Mouse (Mus musculus) neural tube, embryonic 15.5 days (tissue): ENCODE data around the gene Vapa. TPM values are rescaled to one million over a fixed set of nuclear protein-coding genes. Genes with fewer than 3 reads are reported as not detected.
"Not testable (repeated sequence)": the region's sequence is repeated elsewhere in the genome, so short reads cannot be mapped to it uniquely, and the experiment has no call there.

Experiments used
- ATAC-seq: fragments of 200-750 bp; cut with Nextera tagmentation; 2 replicates; pipeline ENCODE4 v1.8.0; 2017; ENCODE audit warnings: mild to moderate bottlenecking, moderate TSS enrichment, moderate library complexity; ENCODE audit not compliant: low FRiP score
- H3K27ac ChIP-seq: fragments of 300-500 bp; sonication (generic); replicated peaks from 2 replicates; pipeline ENCODE4 v1.5.1; 2015; ENCODE audit warnings: mild to moderate bottlenecking, inconsistent platforms
- H3K27me3 ChIP-seq: fragments of 300-500 bp; sonication (generic); replicated peaks from 2 replicates; pipeline ENCODE4 v1.6.1; 2015; ENCODE audit warnings: inconsistent platforms
- H3K36me3 ChIP-seq: fragments of 300-500 bp; sonication (generic); 2 replicates; pipeline ENCODE4 v1.6.1; 2015; ENCODE audit warnings: inconsistent platforms
- H3K4me1 ChIP-seq: fragments of 300-500 bp; sonication (generic); 2 replicates; pipeline ENCODE4 v1.6.1; 2015; ENCODE audit warnings: inconsistent platforms
- H3K4me2 ChIP-seq: fragments of 300-500 bp; sonication (generic); 2 replicates; pipeline ENCODE4 v1.6.1; 2015; ENCODE audit warnings: inconsistent platforms, mild to moderate bottlenecking, moderate library complexity
- H3K4me3 ChIP-seq: fragments of 300-500 bp; sonication (generic); replicated peaks from 2 replicates; pipeline ENCODE4 v1.5.1; 2015; ENCODE audit warnings: mild to moderate bottlenecking, inconsistent platforms
- H3K9ac ChIP-seq: fragments of 300-500 bp; sonication (generic); replicated peaks from 2 replicates; pipeline ENCODE4 v1.6.1; 2015; ENCODE audit warnings: mild to moderate bottlenecking, inconsistent platforms
- H3K9me3 ChIP-seq: fragments of 300-500 bp; sonication (generic); replicated peaks from 2 replicates; pipeline ENCODE4 v1.6.1; 2016; ENCODE audit warnings: inconsistent platforms
- WGBS: fragments of 180-500 bp; shearing (Covaris S2); methylation state at CpG from one replicate; pipeline ENCODE4 v1.1.7; 2015; ENCODE audit warnings: mixed read lengths; 5-methylcytosine and 5-hydroxymethylcytosine counted together
- polyA plus RNA-seq: library from polyadenylated mRNA; unstranded; fragments of >200 nt; fragmentation: Nextera tagmentation; extraction: Ambion mirVana; gene quantifications from 2 replicates; pipeline ENCODE4 v1.2.1, GENCODE M21; 2015

Vapa gene
- polyA plus RNA-seq, 1 experiment from 2014 or later, result 299 TPM

DNA sequence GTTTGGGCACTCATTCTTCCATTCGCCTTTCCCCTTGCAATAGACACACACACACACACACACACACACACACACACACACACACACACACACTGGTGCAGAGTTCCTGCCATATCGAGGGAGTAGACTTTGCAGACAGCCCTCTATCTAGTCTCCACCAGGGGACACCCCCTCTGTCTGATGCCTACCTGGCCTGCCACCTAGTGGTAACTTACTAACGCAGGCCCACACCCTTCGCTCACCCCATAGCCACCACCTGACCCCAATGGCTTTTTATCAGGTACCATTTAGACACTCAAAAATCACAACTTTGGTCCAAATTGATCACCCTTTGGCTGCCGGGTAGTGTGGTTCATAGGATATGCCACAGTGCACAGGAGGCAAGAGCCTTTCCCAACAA, 54.1 kb downstream of the Vapa start:
- no peak overlapping the region for H3K4me3 ChIP-seq
- no peaks in the 10 kb centered on the region; the same call in 1 of the 2 replicates for H3K27me3 ChIP-seq
- no peaks in the 10 kb centered on the region for H3K9me3 ChIP-seq
- H3K36me3 ChIP-seq, result no peaks in the 10 kb centered on the region
- ATAC-seq, result no peak
- no peaks in the 10 kb centered on the region for H3K4me1 ChIP-seq
- 53% methylated on average over 5 of the region's 5 CpGs for WGBS
- no peak overlapping the region for H3K9ac ChIP-seq
- H3K27ac ChIP-seq, result no peak overlapping the region
- no peak overlapping the region for H3K4me2 ChIP-seq

DNA sequence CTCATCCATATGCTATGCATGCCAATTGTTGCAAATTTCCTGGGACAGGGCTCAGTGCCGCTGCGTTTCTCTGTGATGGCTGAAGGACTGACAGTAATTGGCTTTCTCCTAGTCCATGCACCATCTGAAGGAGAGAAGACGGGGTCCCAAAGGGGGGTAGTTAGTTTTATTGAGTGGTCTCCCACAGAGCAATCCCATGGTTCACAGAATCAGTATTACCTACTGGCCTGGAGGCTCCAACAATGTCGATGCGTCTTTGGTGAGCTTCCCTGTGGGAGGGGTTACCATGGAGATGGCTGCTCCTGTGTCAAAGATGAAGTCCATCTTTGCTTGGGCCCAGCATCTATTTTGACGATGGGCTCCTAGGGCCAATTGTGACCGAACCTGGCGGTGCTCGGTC, 54.6 kb downstream of the Vapa start:
- Histone ChIP-seq H3K27ac (no peak overlapping the region), H3K27me3 (no peaks in the 10 kb centered on the region), H3K4me2 (peak overlapping the region; percentile 24), H3K4me3 (no peak overlapping the region), H3K9me3 (no peaks in the 10 kb centered on the region), H3K36me3 (no peaks in the 10 kb centered on the region), H3K9ac (no peak overlapping the region), H3K4me1 (no peaks in the 10 kb centered on the region)
- WGBS, result 42% methylated on average over 9 of the region's 9 CpGs
- ATAC-seq, result peak; percentile 33

DNA sequence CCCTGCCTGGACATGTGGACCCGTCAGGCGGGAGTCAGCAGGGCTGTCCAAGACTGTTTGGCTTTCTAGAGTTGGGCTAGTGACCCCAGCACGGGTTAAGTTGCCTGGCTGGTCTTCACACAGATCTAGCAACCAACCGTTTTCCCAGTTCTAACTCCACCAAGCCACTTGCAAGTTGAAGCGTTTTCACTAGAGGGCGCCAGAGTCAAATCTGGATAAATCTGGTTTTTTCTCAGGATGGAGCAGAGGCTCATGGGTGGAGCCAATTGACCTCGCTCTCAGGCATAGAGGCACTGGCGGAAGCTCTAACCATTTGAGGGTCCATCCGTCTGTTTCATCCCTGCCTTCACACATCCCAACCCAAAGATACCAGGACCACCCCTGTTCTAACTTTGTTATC, 55.1 kb downstream of the Vapa start:
- Histone ChIP-seq H3K36me3 (no peaks in the 10 kb centered on the region), H3K4me1 (no peaks in the 10 kb centered on the region), H3K4me3 (no peak overlapping the region), H3K27ac (no peak overlapping the region), H3K27me3 (no peaks in the 10 kb centered on the region), H3K9me3 (no peaks in the 10 kb centered on the region), H3K9ac (no peak overlapping the region), H3K4me2 (peak overlapping the region; percentile 24)
- 48% methylated on average over 9 of the region's 9 CpGs for WGBS
- 0 out of 2 replicates have a peak, but pooled peaks have one; percentile 47 for ATAC-seq

DNA sequence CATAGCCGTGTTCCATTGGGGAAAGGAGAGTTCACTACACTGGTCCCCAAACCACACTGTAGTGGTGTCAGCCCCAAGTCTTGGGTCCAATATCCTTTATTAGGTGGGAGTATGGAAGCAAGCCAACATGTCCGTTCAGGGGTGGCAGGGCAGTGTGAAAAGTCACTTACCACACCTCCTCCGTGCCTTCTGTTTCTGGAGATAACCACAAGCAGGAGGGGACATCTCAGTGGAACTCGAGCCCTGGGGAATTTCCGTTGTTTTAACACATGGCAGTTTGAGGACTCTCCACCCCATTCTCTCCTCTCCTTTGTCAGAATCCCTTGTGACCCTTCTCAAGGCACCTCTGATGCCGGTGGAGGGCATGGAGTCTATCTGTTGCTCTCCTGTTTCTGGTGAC, 56.1 kb downstream of the Vapa start:
- Histone ChIP-seq H3K36me3 (no peaks in the 10 kb centered on the region), H3K9me3 (no peaks in the 10 kb centered on the region), H3K4me1 (no peaks in the 10 kb centered on the region), H3K4me2 (no peak overlapping the region), H3K27ac (no peak overlapping the region), H3K9ac (no peak overlapping the region), H3K4me3 (no peak overlapping the region), H3K27me3 (no peaks in the 10 kb centered on the region)
- 85% methylated on average over 6 of the region's 6 CpGs for WGBS
- ATAC-seq, result no peak

DNA sequence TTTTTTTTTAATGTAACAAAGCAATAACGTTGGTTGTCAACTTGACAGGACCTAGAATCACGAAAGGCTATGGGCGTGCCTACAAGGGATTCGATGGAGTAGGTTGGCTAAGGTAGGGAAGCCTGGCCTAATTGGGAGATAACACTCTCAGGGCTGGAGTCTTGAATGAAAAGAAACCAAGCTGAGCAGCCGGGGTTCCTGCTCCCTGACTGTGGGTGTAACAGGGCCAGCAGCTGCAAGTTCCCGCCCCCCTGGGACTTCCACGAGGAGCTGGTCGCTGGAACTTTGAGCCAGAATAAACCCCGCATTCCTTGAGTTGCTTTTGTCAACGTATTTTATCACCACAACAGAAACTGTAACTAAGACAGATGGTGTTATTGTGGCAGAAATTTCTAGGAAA, 56.6 kb downstream of the Vapa start:
- H3K9me3 ChIP-seq, result no peaks in the 10 kb centered on the region
- ATAC-seq, result no peak
- H3K27ac ChIP-seq, result no peak overlapping the region
- H3K27me3 ChIP-seq, result no peaks in the 10 kb centered on the region
- H3K9ac ChIP-seq, result no peak overlapping the region
- H3K36me3 ChIP-seq, result no peaks in the 10 kb centered on the region
- H3K4me2 ChIP-seq, result no peak overlapping the region
- H3K4me3 ChIP-seq, result no peak overlapping the region
- 72% methylated on average over 10 of the region's 10 CpGs for WGBS
- no peaks in the 10 kb centered on the region for H3K4me1 ChIP-seq

DNA sequence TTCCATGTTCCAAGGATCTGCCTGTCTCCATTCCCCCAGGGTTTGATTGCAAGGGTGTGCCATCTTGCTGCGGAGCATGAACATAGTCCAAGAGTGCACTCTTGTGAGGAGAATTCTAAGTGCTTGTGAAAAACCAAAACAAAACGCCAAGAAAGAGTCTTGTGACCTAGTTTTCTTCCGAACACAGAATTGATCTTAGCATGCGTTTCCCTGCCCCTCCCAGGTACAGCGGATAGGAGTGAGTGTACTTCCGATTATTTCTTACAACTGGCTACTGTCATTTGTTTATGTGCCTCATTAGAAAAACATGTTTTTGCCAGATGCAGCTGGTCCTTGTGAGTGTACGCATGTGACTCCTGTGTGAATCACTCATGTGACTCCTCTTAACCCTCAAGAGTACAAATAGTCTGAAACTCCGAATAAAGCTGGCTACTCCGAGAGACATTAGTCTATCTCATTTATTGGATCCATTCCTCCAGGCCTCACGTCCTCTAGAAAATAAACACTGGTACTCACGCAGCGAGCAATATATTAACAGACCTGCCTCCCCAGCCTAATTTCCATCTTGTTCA, 60.8 kb downstream of the Vapa start:
- H3K4me3 ChIP-seq, result no peak overlapping the region
- 81% methylated on average over 12 of the region's 12 CpGs for WGBS
- no peak overlapping the region for H3K27ac ChIP-seq
- no peak overlapping the region for H3K9ac ChIP-seq
- ATAC-seq, result no peak
- H3K36me3 ChIP-seq, result no peaks in the 10 kb centered on the region
- no peaks in the 10 kb centered on the region for H3K9me3 ChIP-seq
- H3K4me1 ChIP-seq, result no peaks in the 10 kb centered on the region
- H3K27me3 ChIP-seq, result no peaks in the 10 kb centered on the region
- H3K4me2 ChIP-seq, result no peak overlapping the region

DNA sequence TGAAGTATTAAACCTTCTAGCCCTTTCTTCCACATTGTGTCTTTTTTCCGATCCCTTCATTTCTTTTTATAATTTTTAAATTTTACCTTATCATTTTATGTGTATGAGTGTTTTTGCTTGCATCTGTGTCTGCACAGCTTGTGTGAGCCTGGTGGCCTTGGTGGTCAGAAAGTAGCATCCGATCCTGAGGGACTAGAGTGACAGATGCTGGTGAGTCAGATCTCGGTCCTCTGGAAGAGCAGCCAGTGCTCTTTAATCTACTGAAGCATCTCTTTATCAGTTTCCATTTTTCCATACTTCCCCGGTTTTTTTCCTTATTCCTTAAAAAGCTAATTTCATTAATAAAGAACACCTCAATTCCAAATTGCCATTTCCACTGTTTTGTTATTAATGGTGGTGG, 63.0 kb downstream of the Vapa start:
- Histone ChIP-seq H3K4me1 (no peaks in the 10 kb centered on the region), H3K27me3 (no peaks in the 10 kb centered on the region), H3K4me2 (no peak overlapping the region), H3K36me3 (no peaks in the 10 kb centered on the region), H3K27ac (no peak overlapping the region), H3K4me3 (no peak overlapping the region), H3K9ac (no peak overlapping the region), H3K9me3 (no peaks in the 10 kb centered on the region)
- ATAC-seq, result no peak
- WGBS, result 87% methylated on average over 4 of the region's 4 CpGs

DNA sequence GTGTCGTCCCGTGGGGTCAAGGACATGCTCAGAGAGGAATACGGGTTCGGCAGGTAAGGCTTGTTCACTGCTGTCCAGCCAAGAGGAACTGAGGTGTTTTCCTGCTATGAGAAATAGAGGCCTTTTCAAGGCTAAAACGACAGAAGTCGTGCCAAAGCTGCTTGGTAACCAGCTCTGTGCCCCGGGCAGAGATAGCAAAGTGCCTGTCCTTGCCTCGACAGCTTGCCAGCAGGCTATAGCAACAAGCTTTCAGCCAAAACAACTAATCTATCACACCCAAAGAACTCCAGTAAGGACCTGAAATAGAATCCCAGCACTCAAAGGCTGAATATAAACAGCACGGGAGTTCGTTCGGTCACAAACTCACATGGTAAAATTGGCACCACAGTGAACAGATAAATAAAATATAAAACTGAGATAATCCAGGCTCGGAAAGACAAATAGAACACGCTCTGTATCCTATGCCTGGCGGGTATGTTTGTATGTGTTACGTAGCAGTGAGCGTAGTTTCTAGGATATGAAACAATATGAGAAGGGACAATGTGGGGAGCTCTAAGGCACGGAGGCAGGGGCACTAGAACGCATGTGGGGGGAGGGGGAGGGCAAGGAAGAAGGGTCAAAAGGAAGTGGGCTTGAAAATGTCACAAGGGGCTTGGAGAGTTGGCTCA, 64.5 kb downstream of the Vapa start:
- H3K36me3 ChIP-seq, result no peaks in the 10 kb centered on the region
- H3K4me3 ChIP-seq, result no peak overlapping the region
- WGBS, result 72% methylated on average over 18 of the region's 18 CpGs

DNA sequence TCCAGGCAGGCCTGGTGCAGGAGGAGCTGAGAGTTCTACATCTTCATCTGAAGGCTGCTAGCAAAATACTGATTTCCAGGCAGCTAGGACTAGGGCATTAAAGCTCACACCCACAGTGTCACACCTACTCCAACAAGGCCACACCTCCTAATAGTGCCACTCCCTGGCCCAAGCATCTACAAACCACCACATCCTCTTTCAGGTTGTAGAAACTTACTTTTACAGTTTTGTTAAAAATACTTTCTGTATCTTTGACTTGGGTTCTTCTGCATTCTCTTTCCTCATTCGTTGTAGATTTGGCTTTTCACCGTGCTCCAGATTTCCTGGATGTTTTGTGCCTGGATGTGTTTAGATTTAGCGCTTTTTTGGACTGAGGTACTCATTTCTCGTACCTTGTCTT, 67.1 kb downstream of the Vapa start:
- not testable (repeated sequence) for ATAC-seq, H3K36me3 ChIP-seq, H3K4me2 ChIP-seq, H3K4me1 ChIP-seq, H3K27me3 ChIP-seq, H3K9me3 ChIP-seq, H3K9ac ChIP-seq, H3K27ac ChIP-seq, H3K4me3 ChIP-seq
- WGBS, result 90% methylated on average over 4 of the region's 4 CpGs

More for the DNA sequence above, 64.5 kb downstream of the Vapa start:
- H3K9me3 ChIP-seq, result no peaks in the 10 kb centered on the region
- no peak overlapping the region for H3K27ac ChIP-seq
- no peak for ATAC-seq
- no peaks in the 10 kb centered on the region for H3K27me3 ChIP-seq
- H3K4me2 ChIP-seq, result no peak overlapping the region
- no peak overlapping the region for H3K9ac ChIP-seq
- no peaks in the 10 kb centered on the region for H3K4me1 ChIP-seq

DNA sequence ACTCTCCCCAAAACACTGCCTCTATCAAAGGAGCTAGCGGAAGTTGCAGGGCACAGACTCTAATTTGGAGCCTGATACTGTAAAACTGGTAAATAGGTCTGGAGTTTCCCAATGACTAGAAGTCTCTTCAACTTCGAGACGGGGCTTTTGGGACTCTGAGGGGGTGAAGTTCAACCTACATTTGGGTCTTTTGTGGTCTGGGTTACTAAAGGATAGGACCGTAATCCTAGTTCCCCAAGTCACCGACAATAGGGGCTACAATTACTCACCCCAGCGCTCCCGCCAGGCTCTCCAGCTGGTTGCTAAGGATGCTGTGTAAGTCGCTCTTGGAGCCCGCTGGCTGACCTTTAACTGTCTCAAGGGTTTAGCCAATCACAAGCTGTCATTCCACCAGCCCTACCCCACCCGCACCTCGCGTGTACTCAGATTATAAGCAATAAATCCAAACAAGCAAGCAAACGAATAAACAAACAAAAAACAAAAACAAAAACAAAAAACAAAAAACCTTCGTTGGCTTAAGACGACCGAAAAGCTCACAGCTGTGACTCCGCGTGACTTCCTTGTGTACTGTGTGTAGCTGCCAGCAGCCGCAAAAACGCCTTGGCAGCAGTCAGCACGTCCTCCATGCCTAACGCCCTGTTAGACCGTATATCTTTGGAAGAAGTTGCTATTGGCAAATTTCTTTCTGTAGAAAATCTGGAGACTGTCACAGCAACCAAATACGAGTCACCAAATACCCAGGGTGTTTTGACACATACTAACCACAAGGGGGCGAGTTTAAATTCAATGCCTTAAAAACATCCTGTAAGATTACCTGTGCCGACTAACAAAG, 72.7 kb downstream of the Vapa start, which contains the start of gene Tmem232:
Gene Tmem232 (minus strand): TSS at position 342 of the 832 bp plus-strand sequence.
- peak; percentile 86 for ATAC-seq
- H3K9me3 ChIP-seq, result no peaks in the 10 kb centered on the region
- peak within 1 kb of the TSS; percentile 41; the same call in 1 of the 2 replicates for H3K27ac ChIP-seq
- H3K4me1 ChIP-seq, result peaks cover 5% of the 10 kb centered on the region
- H3K4me2 ChIP-seq, result peak within 1 kb of the TSS; percentile 64
- H3K36me3 ChIP-seq, result no peaks in the 10 kb centered on the region
- peak within 1 kb of the TSS; percentile 44 for H3K9ac ChIP-seq
- WGBS, result 14% methylated on average over 26 of the region's 26 CpGs
- peak within 1 kb of the TSS; percentile 38 for H3K4me3 ChIP-seq
- H3K27me3 ChIP-seq, result no peaks in the 10 kb centered on the region

DNA sequence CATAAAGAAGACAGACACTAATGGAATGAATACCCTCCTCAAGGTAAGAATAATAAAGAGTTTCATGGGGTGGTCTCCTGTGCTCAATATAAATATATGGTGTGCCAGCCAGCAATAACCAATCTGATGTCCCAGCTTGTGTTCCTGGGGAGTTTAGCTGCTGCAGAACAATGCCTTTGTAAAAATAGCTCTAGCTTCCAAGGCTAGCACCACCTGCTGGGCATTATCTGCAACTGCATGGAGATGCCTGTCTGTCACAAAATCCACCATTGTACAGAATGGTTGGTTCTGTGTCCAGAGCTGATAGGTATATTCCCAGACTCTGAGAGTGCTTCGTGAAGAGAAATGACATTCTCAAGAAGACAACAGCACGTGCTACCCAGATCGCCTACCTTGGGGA, 77.2 kb downstream of the Vapa start:
- no peaks in the 10 kb centered on the region for H3K9me3 ChIP-seq
- no peaks in the 10 kb centered on the region for H3K27me3 ChIP-seq
- no peaks in the 10 kb centered on the region for H3K36me3 ChIP-seq
- no peak overlapping the region for H3K27ac ChIP-seq
- H3K4me1 ChIP-seq, result peaks cover 5% of the 10 kb centered on the region
- ATAC-seq, result no peak
- H3K4me2 ChIP-seq, result no peak overlapping the region
- no peak overlapping the region for H3K4me3 ChIP-seq
- no peak overlapping the region for H3K9ac ChIP-seq
- 28% methylated on average over 3 of the region's 3 CpGs for WGBS

DNA sequence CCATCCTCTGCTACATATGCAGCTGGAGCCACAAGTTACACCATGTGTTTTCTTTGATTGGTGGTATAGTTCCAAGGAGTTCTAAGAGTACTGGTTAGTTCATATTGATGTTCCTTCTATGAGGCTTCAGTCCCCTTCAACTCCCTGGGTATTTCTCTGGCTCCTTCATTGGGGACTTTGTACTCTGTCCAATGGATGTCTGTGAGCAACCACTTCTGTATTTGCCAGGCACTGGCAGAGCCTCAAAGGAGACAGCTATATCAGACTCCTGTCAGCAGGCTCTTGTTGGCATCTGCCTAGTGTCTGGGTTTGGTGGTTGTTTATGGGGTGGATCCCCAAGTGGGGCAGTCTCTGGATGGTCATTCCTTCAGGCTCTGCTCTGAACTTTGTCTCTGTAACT, 81.0 kb downstream of the Vapa start:
- ATAC-seq, H3K27ac ChIP-seq, H3K9me3 ChIP-seq, H3K27me3 ChIP-seq, H3K9ac ChIP-seq, H3K4me1 ChIP-seq, H3K4me2 ChIP-seq, H3K36me3 ChIP-seq, H3K4me3 ChIP-seq: not testable (repeated sequence)
